Mouse (Mus musculus): Measurements from ENCODE around the gene Nfxl1. TPM values are rescaled to one million over a fixed set of nuclear protein-coding genes. Genes with fewer than 3 reads are reported as not detected.
A peak's percentile ranks its signal among the peaks of the same experiment; 100 is the strongest.

The Nfxl1 gene
- polyA plus RNA-seq, 1 experiment from 2014 or later: 17.2 TPM

DNA sequence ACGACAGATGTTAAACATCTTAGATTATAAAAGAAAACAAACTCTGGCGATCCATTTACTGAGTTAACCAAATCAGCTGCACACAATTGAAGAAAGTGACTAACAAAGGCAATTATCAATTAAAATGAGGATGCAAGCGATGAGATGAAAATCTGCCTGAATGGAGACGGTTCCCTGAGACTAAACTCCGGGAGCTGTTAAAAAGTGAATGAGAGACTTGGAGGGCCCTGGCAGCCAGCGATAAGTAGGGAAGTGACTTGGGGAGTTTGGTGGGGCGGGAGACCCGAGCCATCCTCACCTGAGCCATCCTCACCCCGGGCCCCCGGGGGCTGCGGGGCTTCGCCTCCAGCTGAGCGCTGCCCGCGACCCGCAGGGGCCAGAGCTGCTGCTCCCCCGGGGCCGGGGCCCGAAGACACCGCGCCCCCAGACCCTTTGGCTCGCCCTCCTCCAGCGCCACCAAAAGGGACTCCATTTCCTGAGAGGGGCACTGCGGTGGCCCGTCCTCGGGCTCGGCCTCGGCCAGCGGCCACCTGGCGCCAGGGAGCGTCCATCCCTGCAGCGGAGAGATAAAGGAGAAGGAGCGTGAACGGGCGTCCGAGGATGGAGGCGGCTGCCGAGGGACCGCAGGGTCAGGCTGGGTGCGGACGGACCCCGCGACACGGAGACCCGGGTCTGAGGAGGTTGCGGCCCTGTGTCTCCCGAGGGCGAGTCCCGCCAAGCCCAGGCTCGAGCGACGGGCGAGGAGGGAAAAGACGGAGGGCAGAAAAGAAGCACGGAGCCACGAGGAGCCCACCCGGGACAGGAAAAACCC lies 563 bp downstream of the Nfxl1 start:
- Histone ChIP-seq H3K27me3 (no peaks in the 10 kb centered on the region), H3K4me3 (replicated peaks) (peak overlapping the region; percentile 79), H3K4me2 (replicated peaks) (peak overlapping the region; percentile 95), H3K36me3 (peaks cover 14% of the 10 kb centered on the region), H3K4me1 (replicated peaks) (peaks cover 12% of the 10 kb centered on the region), H3K27ac (peak overlapping the region; percentile 80), H3K9me3 (no peaks in the 10 kb centered on the region), H3K9ac (replicated peaks) (peak overlapping the region; percentile 91)
- peak; percentile 89 for ATAC-seq
- under 1% methylated on average over 57 of the region's 57 CpGs for WGBS

DNA sequence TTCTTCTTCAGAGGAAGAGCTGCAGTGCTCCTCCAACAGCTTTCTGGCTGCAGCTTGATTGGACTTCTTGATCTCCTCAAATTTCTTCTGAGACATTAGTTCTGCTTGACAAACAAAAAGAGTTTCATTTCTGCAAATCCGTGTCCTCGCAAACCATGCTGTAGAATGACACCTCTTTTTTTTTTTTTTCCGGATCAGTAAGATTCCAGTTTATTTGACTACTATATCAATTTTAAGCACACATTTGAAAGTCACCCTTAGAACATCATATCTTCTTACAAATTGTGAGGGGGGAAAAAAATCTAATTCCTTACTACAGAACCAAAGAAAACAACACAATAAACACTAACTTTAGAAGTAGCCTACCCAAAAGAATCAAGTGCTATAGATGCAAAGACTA lies 3.2 kb downstream of the Nfxl1 start:
- Histone ChIP-seq H3K27ac (no peak overlapping the region), H3K4me3 (replicated peaks) (no peak overlapping the region), H3K27me3 (no peaks in the 10 kb centered on the region), H3K4me1 (replicated peaks) (peaks cover 12% of the 10 kb centered on the region), H3K9ac (replicated peaks) (no peak overlapping the region), H3K4me2 (replicated peaks) (no peak overlapping the region), H3K9me3 (no peaks in the 10 kb centered on the region), H3K36me3 (peaks cover 14% of the 10 kb centered on the region)
- 84% methylated on average over 3 of the region's 3 CpGs for WGBS
- ATAC-seq: no peak

DNA sequence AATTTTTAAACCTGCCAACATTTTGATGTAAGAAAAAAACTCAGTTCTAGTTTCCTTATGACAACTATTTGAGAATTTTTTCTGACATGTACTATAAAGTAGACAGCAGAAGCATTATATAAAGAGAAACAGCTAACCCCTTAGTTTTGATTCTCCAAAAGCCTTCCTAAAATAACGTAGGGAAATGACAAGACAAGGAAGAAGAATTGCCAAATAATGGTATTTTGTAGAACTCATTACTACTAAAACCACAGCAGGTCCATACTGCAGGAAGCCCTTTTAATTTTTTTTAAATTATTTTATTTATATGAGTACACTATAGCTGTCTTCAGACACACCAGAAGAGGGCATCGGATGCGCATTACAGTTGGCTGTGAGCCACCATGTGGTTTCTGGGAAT lies 8.3 kb downstream of the Nfxl1 start:
- Histone ChIP-seq H3K27me3 (no peaks in the 10 kb centered on the region), H3K9me3 (no peaks in the 10 kb centered on the region), H3K4me2 (replicated peaks) (no peak overlapping the region), H3K27ac (no peak overlapping the region), H3K9ac (replicated peaks) (no peak overlapping the region), H3K36me3 (peaks cover 18% of the 10 kb centered on the region), H3K4me1 (replicated peaks) (no peaks in the 10 kb centered on the region), H3K4me3 (replicated peaks) (no peak overlapping the region)
- 94% methylated on average over 3 of the region's 3 CpGs for WGBS
- no peak for ATAC-seq

DNA sequence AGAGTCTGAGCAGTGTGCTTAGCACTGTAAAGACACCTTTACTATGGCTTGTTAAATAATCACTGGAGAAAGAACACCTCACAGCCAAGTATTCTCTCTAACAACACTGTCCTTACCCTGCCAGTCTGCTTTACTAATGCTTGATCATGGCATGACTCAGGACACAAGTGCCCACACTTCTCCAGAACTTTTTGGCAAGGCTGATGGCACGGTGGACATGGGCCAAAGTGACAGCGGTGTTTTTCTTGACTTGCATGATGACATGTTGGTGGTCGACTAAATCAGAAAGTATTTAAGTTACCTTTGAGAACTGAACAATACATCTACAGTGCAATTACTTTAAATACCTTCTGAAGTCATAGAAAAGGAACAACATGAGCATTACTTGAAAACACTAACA lies 30.6 kb downstream of the Nfxl1 start:
- Histone ChIP-seq H3K4me2 (replicated peaks) (no peak overlapping the region), H3K27ac (no peak overlapping the region), H3K27me3 (no peaks in the 10 kb centered on the region), H3K4me3 (replicated peaks) (no peak overlapping the region), H3K9me3 (no peaks in the 10 kb centered on the region), H3K4me1 (replicated peaks) (no peaks in the 10 kb centered on the region), H3K36me3 (peaks cover 38% of the 10 kb centered on the region), H3K9ac (replicated peaks) (no peak overlapping the region)
- 95% methylated on average over 3 of the region's 3 CpGs for WGBS
- no peak for ATAC-seq

DNA sequence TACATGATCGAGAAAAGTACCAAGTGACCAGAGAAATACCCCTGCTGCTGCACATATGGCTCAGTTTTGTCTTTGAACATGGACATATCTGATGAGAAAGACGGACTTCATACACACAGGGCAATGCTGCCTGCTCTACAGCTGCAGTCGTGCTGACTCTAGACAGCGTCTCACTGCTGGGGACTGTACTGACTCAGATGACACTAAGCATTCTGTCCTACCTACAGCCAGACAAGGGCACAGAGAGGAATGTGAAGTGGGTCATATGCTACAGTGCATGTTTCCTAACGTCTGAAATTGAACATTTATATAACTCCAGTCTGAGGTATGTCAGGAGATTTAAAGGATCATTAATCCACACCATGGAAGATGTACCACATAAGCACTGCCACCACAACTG lies 45.7 kb downstream of the Nfxl1 start:
- Histone ChIP-seq H3K9me3 (no peaks in the 10 kb centered on the region), H3K27me3 (no peaks in the 10 kb centered on the region), H3K9ac (replicated peaks) (no peak overlapping the region), H3K4me1 (replicated peaks) (no peaks in the 10 kb centered on the region), H3K4me2 (replicated peaks) (no peak overlapping the region), H3K36me3 (peaks cover 36% of the 10 kb centered on the region), H3K4me3 (replicated peaks) (no peak overlapping the region), H3K27ac (no peak overlapping the region)
- WGBS: 90% methylated on average over 5 of the region's 5 CpGs
- no peak for ATAC-seq

DNA sequence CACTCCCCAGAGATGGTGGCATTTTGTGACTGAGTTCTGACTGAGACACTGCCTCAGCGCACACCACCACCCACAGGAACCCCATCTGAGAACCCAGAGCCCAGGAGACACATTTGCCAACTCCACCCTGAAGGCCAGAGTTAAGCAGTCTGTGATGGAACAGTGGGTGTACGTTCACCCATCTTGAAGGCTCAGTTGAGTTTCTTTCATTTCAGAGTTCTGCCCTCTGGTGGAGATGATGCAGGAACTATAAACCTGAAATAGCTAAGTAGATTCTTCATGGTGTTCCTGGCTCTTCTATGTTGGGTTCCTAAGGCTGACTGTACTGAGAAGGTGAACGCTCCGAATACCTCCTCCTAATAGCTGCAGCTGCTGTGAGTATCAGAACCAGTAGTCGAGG lies 53.7 kb downstream of the Nfxl1 start:
- ATAC-seq: peak; percentile 55; the same call in 1 of the 2 replicates

DNA sequence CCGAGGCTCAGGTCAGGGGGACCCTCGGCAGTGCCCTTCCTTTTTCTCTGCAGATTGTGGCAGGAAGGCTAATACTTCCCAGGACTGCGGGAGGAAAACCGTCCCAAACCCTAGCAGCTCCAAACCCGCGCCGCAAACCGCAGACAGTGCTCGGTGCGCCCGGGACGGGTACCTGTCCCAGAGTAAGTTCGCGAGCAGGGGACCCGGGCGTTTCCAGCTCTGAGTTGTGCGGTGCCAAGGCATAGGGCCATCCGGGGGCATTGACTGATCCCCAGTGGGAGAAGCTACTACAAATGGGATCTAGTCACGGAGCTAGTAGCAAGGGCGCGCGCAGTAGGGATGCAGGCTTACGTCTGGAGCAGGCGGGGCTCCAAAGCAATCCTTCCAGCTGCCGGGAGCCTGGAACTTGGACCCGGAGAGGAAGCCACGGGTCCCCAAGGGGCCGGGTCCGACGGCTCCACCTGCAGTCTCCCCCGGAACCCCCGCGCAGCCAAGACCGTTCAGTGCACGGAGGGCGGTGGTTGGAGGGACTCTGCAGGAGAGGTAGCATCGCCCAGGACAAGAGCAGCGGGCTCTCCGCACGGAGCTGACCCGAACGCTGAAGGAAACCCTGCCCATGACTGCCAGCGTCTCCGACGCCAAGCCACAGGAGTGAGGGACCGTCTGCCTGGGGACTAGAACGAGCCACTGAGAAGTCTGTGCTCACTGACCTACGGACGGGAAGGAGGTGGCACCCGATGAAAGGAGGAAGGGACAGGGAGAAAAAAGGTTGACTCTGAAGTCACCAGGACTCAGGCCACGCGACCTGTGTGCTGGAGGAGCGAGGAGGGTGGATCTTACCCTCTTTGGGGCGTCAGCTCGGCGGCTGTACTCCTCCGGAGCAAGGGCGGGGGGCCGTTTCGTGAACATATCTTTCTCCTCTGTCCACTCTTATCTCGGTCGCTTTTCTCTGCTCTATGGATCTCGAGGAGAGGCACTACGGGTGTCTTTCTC lies 55.7 kb downstream of the Nfxl1 start, which contains the start of gene Corin:
Gene Corin (minus strand): TSS at position 943 of the 993 bp plus-strand sequence.
- WGBS: 2% methylated on average over 64 of the region's 64 CpGs
- peak; percentile 49; the same call in 1 of the 2 replicates for ATAC-seq
- Histone ChIP-seq H3K27me3 (peaks cover 41% of the 10 kb centered on the region), H3K4me3 (replicated peaks) (peak within 1 kb of the TSS; percentile 40), H3K4me2 (replicated peaks) (peak within 1 kb of the TSS; percentile 62), H3K9me3 (no peaks in the 10 kb centered on the region), H3K4me1 (replicated peaks) (peaks cover 14% of the 10 kb centered on the region), H3K9ac (replicated peaks) (0 out of 2 replicates have a peak within 1 kb of the TSS, but pooled peaks have one; percentile 37), H3K27ac (no peak within 1 kb of the TSS), H3K36me3 (no peaks in the 10 kb centered on the region)

More for the DNA sequence above, 53.7 kb downstream of the Nfxl1 start:
- Histone ChIP-seq H3K27me3 (peaks cover 41% of the 10 kb centered on the region), H3K27ac (no peak overlapping the region), H3K4me2 (replicated peaks) (no peak overlapping the region), H3K9me3 (no peaks in the 10 kb centered on the region), H3K4me3 (replicated peaks) (no peak overlapping the region), H3K9ac (replicated peaks) (no peak overlapping the region), H3K4me1 (replicated peaks) (peaks cover 14% of the 10 kb centered on the region), H3K36me3 (no peaks in the 10 kb centered on the region)
- WGBS: 76% methylated on average over 5 of the region's 5 CpGs

DNA sequence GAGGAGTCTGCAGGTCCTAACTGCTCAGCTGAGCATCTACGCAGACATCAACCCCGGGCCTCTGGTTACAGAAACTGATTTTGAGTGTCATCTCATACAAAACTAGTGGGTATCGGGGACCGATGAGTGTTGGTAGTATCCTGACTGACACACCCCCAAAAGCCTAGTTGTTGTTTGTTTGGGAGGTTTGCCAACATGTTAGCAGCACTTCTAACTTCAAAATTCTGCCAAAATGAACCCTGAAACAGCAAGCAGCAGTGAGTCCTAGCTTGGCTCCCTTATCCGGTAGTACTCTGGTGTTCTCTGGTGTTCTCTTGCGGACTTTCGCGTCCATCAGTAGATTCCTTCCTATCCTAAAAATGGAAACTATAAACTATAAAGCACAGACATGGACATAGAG lies 56.7 kb downstream of the Nfxl1 start:
- no peak overlapping the region for H3K4me3 ChIP-seq (replicated peaks)
- no peaks in the 10 kb centered on the region for H3K9me3 ChIP-seq
- no peak overlapping the region for H3K27ac ChIP-seq
- peaks cover 41% of the 10 kb centered on the region for H3K27me3 ChIP-seq
- WGBS: 71% methylated on average over 8 of the region's 8 CpGs
- H3K36me3 ChIP-seq: no peaks in the 10 kb centered on the region
- no peak overlapping the region for H3K4me2 ChIP-seq (replicated peaks)
- peaks cover 14% of the 10 kb centered on the region for H3K4me1 ChIP-seq (replicated peaks)
- no peak for ATAC-seq
- H3K9ac ChIP-seq (replicated peaks): no peak overlapping the region

DNA sequence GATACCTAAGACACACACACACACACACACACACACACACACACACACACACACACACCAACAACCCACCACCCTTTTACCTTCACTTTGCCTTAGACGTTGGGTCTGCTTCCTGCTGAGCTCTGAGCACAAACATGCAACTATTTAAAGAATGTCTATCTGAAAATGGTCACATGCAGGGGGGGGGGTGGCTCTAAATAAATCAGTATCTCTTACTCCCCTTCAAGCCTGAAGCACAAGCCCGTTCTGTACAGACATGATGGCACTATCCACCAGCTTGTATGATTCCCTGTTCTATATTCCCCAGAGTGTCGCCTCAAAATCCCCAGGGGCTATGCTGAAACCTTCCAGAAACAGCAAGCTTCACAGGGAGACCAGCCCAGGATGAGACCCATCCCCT lies 57.7 kb downstream of the Nfxl1 start:
- Histone ChIP-seq H3K9me3 (no peaks in the 10 kb centered on the region), H3K4me1 (replicated peaks) (peaks cover 14% of the 10 kb centered on the region), H3K9ac (replicated peaks) (no peak overlapping the region), H3K4me2 (replicated peaks) (no peak overlapping the region), H3K27ac (no peak overlapping the region), H3K36me3 (no peaks in the 10 kb centered on the region), H3K4me3 (replicated peaks) (no peak overlapping the region), H3K27me3 (peaks cover 41% of the 10 kb centered on the region)
- 71% methylated on average over 3 of the region's 3 CpGs for WGBS
- no peak for ATAC-seq

DNA sequence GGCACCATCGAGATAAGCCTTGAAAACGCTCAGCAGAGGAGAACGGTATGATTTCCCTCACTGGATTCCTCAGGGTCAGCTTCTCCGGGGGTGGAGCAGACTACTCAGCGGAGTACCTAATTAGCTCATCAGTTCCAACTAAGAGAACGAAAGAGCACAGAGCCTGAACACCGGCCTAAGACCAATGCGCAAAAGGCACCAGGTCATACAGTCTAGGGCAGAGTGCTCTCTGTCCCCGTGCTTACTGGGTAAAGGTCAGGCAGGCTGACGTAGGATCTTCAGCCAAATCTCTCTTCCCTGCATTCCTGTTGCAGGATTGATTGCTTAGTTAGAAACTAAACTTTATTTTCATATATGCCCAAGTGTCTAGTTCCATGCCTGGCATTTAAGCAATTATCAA lies 61.2 kb downstream of the Nfxl1 start:
- Histone ChIP-seq H3K27ac (no peak overlapping the region), H3K4me1 (replicated peaks) (peaks cover under 1% of the 10 kb centered on the region), H3K9me3 (no peaks in the 10 kb centered on the region), H3K4me2 (replicated peaks) (no peak overlapping the region), H3K27me3 (peaks cover 15% of the 10 kb centered on the region), H3K4me3 (replicated peaks) (no peak overlapping the region), H3K9ac (replicated peaks) (no peak overlapping the region), H3K36me3 (no peaks in the 10 kb centered on the region)
- ATAC-seq: no peak
- WGBS: 72% methylated on average over 10 of the region's 10 CpGs

DNA sequence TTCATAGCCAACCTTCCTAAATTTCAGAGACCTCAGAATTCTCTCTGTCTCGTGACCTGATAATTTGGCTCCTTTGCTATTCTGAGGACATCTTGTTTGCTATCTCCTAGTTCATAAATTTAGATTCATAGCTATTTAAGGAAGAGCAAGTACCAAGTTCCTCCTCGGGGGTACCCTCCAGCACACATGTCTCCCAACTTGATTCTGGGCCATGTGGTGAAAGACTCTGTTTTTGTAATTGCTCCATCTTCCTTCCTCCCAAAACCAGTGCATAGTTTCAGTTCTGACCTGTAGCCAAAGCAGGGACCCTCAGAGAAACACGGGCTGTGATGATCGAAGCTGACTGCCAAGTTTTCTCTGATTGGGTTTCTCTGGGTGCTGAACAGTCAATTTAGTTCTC lies 62.7 kb downstream of the Nfxl1 start:
- H3K36me3 ChIP-seq: no peaks in the 10 kb centered on the region
- no peaks in the 10 kb centered on the region for H3K4me1 ChIP-seq (replicated peaks)
- no peak overlapping the region for H3K4me3 ChIP-seq (replicated peaks)
- ATAC-seq: no peak
- no peak overlapping the region for H3K9ac ChIP-seq (replicated peaks)
- H3K9me3 ChIP-seq: no peaks in the 10 kb centered on the region
- H3K27me3 ChIP-seq: no peaks in the 10 kb centered on the region
- no peak overlapping the region for H3K4me2 ChIP-seq (replicated peaks)
- 94% methylated on average over 4 of the region's 4 CpGs for WGBS
- no peak overlapping the region for H3K27ac ChIP-seq

DNA sequence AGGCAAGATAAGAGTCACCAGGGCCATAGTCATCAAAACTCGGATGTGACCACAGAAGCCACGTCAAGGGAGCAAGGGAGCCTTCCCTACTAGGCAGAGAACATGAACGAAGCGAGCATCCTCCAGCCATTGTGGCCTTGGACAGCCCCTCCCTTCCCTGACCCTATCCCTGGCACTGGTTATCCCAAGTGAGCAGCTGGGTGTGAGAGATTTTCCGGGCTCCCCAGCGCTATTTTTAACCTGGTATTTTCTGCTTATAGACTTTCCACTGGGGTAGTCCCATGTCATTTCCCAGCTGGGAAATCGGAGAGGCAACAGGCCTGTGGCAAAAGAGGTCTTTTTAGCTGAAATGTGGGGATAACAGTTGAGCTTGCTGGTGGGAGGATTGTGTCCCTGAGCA lies 65.6 kb downstream of the Nfxl1 start:
- ATAC-seq: no peak
- WGBS: 85% methylated on average over 7 of the region's 7 CpGs
- Histone ChIP-seq H3K4me1 (replicated peaks) (no peaks in the 10 kb centered on the region), H3K9ac (replicated peaks) (no peak overlapping the region), H3K27ac (no peak overlapping the region), H3K9me3 (no peaks in the 10 kb centered on the region), H3K27me3 (no peaks in the 10 kb centered on the region), H3K36me3 (no peaks in the 10 kb centered on the region), H3K4me3 (replicated peaks) (no peak overlapping the region), H3K4me2 (replicated peaks) (no peak overlapping the region)
